Mouse (Mus musculus): ENCODE results near the gene Farsb.
A peak's percentile ranks its signal among the peaks of the same experiment; 100 is the strongest.

- TF ChIP-seq CTCF (IDR thresholded peaks at IDR 0.05; ENCODE audit: low read depth) (peak; percentile 90), EP300 (IDR thresholded peaks at IDR 0.05; ENCODE audit: low read depth) (no peak)
Measured at GRCm38 (mm10) chr1:78525189-78525886, 36.6 kb upstream of the Farsb start.

Measured in liver, embryonic 14.5 days (tissue).